Mouse (Mus musculus) heart, embryonic 16.5 days (tissue): ENCODE results near the gene BC035947. TPM values are rescaled to one million over a fixed set of nuclear protein-coding genes. Genes with fewer than 3 reads are reported as not detected.
A peak's percentile ranks its signal among the peaks of the same experiment; 100 is the strongest.
"Not testable (repeated sequence)": the region's sequence is repeated elsewhere in the genome, so short reads cannot be mapped to it uniquely, and the experiment has no call there.

Source experiments
- ATAC-seq: fragments of 200-750 bp; cut with Nextera tagmentation; replicated peaks from 2 replicates; pipeline ENCODE4 v1.8.0; 2017; ENCODE audit warnings: moderate number of reproducible peaks; ENCODE audit not compliant: insufficient read depth, low FRiP score; ENCODE audit errors: extremely low read depth
- H3K27ac ChIP-seq: fragments of 300-500 bp; sonication (generic); 2 replicates; pipeline ENCODE4 v1.5.1; 2014; ENCODE audit warnings: mild to moderate bottlenecking, low read length, control low read depth, moderate library complexity
- H3K27me3 ChIP-seq: fragments of 300-500 bp; sonication (generic); 2 replicates; pipeline ENCODE4 v1.6.1; 2014; ENCODE audit warnings: low read length, mixed read lengths; ENCODE audit not compliant: control insufficient read depth, insufficient read depth
- H3K36me3 ChIP-seq: fragments of 300-500 bp; sonication (generic); 2 replicates; pipeline ENCODE4 v1.6.1; 2014; ENCODE audit not compliant: control insufficient read depth, insufficient read depth
- H3K4me1 ChIP-seq: fragments of 300-500 bp; sonication (generic); 2 replicates; pipeline ENCODE4 v1.6.1; 2014; ENCODE audit warnings: low read length, mixed read lengths; ENCODE audit not compliant: control insufficient read depth, insufficient read depth
- H3K4me2 ChIP-seq: fragments of 300-500 bp; sonication (generic); 2 replicates; pipeline ENCODE4 v1.6.1; 2014; ENCODE audit warnings: low read depth, mild to moderate bottlenecking, control low read depth, low read length
- H3K4me3 ChIP-seq: fragments of 300-500 bp; sonication (generic); 2 replicates; pipeline ENCODE4 v1.5.1; 2014; ENCODE audit warnings: mild to moderate bottlenecking, control low read depth, low read length
- H3K9ac ChIP-seq: fragments of 300-500 bp; sonication (generic); 2 replicates; pipeline ENCODE4 v1.6.1; 2014; ENCODE audit warnings: low read length, control low read depth
- H3K9me3 ChIP-seq: fragments of 300-500 bp; sonication (generic); replicated peaks from 2 replicates; pipeline ENCODE4 v1.6.1; 2016; ENCODE audit warnings: low read length; ENCODE audit not compliant: control insufficient read depth
- WGBS: fragments of 180-500 bp; shearing (Covaris S2); extraction: QIAGEN DNeasy Blood & Tissue Kit; methylation state at CpG from one replicate; pipeline ENCODE4 v1.1.7; 2014; 5-methylcytosine and 5-hydroxymethylcytosine counted together
- polyA plus RNA-seq: library from polyadenylated mRNA; unstranded; fragments of >200 nt; fragmentation: Nextera tagmentation; extraction: Ambion mirVana; gene quantifications from 2 replicates; pipeline ENCODE4 v1.2.1, GENCODE M21; 2015

The BC035947 gene
- polyA plus RNA-seq: not detected in 2 replicates

DNA sequence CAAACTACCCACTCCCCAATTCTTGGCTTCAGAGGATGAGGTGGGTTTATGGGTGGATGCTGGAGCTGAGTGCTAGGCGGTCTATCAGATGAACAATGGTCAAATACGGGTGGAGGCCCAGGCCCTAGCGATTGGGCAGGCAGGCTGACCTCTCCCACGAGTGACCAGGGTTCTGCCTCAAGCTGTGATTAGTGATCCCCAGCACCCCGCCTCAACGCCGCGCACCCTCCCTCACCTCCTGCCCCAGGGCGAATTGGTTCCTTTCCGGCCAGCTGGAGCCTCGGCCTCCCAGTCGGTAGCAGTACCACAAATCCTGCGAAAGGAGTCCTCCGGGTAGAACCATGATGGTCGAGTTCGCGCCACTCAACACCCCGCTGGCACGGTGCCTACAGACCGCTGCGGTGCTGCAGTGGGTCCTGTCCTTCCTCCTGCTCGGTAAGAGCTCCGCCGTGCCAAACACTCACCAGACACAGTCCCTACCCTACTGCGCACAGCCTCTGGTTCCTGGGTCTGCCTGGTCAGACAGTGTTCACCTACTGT is at the start of gene BC035947:
TSS of gene BC035947 (minus strand) at position 538 of the 540 bp plus-strand sequence.
- Histone ChIP-seq H3K4me1 (peaks cover 4% of the 10 kb centered on the region), H3K27ac (no peak within 1 kb of the TSS), H3K36me3 (no peaks in the 10 kb centered on the region), H3K9me3 (no peaks in the 10 kb centered on the region), H3K9ac (peak within 1 kb of the TSS; percentile 41), H3K4me3 (peak within 1 kb of the TSS; percentile 43), H3K4me2 (peak within 1 kb of the TSS; percentile 70), H3K27me3 (peaks cover 9% of the 10 kb centered on the region; the same call in 1 of the 2 replicates)
- WGBS: 3% methylated on average over 25 of the region's 25 CpGs
- no peak; the same call in 1 of the 2 replicates for ATAC-seq

DNA sequence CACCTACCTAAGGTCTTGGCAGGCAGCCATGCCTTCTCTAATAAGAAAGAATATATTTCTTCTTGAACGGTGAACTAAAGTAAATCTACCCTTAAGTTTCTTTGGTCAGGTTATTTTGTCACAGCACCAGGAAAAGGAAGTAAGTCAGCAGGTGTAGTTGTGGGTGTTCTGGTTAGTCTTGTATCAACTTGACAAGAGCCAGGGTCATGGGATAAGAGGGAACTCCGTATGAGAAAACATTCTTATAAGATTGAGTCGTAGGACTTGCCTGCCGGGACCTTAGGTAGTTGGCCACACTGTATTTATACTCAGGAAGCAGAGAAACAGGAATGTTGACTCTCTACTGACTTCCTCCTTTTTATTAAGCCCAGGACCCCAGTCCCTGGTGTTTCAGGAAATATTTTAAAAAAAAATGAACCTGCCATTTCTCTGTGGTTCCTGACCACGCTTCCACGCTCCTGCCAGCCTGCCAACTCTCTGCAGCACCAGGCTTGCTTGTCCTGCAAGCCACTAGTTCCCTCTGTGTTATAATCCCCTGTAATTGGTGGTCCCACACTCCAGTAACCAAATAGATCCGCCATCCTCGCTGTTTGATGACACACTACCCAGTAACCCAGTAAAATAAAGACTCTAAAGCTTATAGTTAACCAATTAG is 42.2 kb upstream of the BC035947 start:
- WGBS: 53% methylated on average over 8 of the region's 8 CpGs
- no peaks in the 10 kb centered on the region for H3K36me3 ChIP-seq
- no peaks in the 10 kb centered on the region for H3K27me3 ChIP-seq
- H3K9ac ChIP-seq: no peak overlapping the region
- no peak overlapping the region for H3K27ac ChIP-seq
- H3K9me3 ChIP-seq: peaks cover 6% of the 10 kb centered on the region
- H3K4me3 ChIP-seq: no peak overlapping the region
- no peak overlapping the region for H3K4me2 ChIP-seq
- ATAC-seq: no peak
- H3K4me1 ChIP-seq: 0 out of 2 replicates have a peak, but pooled peaks cover 2% of the 10 kb centered on the region

DNA sequence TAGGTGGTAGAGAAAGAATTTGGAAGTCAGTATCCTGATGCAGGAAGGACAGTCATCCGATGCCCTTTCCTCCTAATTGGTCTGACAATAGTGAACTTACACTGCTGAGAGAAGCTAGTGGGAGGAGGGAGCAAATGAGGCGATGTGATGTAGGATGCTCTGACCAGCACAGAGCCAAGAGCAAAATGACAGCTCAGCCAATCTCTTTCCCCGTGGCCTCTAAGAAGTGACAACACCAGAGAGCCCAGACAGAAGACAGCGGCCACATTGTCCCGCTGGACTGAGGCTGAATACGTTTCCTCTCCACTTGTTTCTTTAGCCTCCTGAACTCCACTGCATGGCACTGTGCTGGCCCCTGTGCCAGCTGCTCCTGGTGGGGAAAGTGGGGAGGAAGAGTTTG is 37.0 kb upstream of the BC035947 start:
- no peak overlapping the region for H3K4me3 ChIP-seq
- 0 out of 2 replicates have a peak, but pooled peaks cover 2% of the 10 kb centered on the region for H3K4me1 ChIP-seq
- 28% methylated on average over 6 of the region's 6 CpGs for WGBS
- H3K4me2 ChIP-seq: no peak overlapping the region
- H3K9ac ChIP-seq: no peak overlapping the region
- H3K27me3 ChIP-seq: no peaks in the 10 kb centered on the region
- ATAC-seq: no peak
- H3K27ac ChIP-seq: no peak overlapping the region
- H3K9me3 ChIP-seq: no peaks in the 10 kb centered on the region
- no peaks in the 10 kb centered on the region for H3K36me3 ChIP-seq

DNA sequence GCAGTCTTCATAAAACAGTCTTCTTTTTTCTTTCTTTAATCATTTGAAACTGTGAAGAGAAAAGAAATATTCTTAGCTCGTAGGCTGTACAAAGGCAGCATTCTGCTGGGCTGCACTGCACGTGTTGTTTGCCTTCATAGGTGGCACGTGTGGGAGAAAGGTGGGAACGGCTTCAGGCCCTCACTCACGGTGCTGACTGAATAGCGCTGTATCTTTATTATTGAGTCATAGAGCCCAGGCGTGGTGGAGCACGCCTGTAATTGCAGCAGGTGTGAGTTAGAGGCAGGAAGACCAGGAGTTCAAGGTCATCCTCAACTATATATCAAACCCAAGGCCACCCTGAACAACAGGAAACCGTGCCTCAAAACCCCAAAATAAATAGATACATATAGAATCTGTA is 34.3 kb upstream of the BC035947 start:
- Histone ChIP-seq H3K4me1 (no peaks in the 10 kb centered on the region), H3K4me3 (no peak overlapping the region), H3K9ac (no peak overlapping the region), H3K36me3 (no peaks in the 10 kb centered on the region), H3K27me3 (no peaks in the 10 kb centered on the region), H3K4me2 (no peak overlapping the region), H3K27ac (no peak overlapping the region), H3K9me3 (no peaks in the 10 kb centered on the region)
- 84% methylated on average over 9 of the region's 9 CpGs for WGBS
- ATAC-seq: no peak

DNA sequence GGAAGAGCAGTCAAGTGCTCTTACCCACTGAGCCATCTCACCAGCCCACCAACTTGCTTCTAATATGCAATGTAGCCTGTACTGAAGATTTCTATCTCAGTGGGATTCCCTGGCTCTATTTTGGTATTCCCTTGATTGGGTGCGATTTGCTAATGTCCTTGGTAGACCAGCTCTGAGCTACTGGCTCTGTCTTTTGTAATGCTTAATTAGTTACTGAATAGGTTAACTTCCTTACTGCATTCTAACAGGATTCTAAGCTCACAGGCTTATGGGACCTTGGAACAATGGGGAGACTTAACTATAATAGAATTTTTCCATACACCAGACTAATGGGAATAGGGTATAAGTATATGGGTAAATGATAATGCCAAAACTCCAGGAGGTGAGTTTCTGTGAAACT is 31.7 kb upstream of the BC035947 start:
- H3K9me3 ChIP-seq, H3K4me1 ChIP-seq, H3K27me3 ChIP-seq, H3K4me3 ChIP-seq, H3K36me3 ChIP-seq, H3K9ac ChIP-seq, H3K27ac ChIP-seq, ATAC-seq, H3K4me2 ChIP-seq: not testable (repeated sequence)
- 91% methylated on average over 1 of the region's 1 CpGs for WGBS

DNA sequence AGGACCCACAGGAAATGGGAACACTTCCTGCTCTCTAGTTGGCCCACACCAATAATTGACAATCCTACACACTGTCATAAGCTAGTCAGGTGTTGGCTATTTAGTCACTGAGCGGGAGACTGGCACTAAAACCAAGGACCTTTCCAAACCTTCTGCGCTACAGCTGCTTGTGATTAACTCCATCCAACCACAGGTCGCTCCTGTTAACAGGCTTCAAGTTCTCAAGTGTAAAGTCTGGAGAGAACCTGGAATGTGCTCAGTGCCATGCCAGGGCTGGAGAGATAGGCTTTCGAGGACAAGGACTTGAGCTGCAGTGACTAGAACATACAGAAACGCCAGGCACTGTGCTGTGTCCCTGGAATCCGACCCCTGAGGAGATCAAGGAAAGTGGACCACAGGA is 27.2 kb upstream of the BC035947 start:
- 39% methylated on average over 6 of the region's 6 CpGs for WGBS
- Histone ChIP-seq H3K4me2 (no peak overlapping the region), H3K27ac (peak overlapping the region; percentile 59), H3K4me1 (peaks cover 8% of the 10 kb centered on the region), H3K36me3 (no peaks in the 10 kb centered on the region), H3K27me3 (no peaks in the 10 kb centered on the region), H3K4me3 (no peak overlapping the region), H3K9ac (no peak overlapping the region), H3K9me3 (no peaks in the 10 kb centered on the region)
- ATAC-seq: peak; percentile 32; the same call in 1 of the 2 replicates

DNA sequence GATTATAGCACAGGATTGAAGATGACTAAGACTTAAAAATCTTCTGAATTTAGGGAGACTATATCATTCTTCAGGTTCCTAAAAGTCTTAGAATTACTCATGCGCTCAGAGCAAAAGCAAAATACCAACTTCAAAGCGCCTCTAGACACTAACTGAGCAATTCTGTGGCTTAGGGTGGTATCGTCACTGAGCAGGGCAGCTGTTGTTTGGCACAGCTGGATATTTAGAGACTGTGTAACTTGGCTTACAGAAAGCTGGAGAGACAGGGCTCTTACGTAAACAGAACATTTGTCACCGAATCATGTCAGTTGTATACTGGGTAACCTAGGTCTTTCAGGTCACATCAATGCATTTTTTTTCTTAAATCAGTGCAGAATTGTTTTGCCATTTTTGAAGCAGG is 26.4 kb upstream of the BC035947 start:
- Histone ChIP-seq H3K4me3 (no peak overlapping the region), H3K4me1 (peaks cover 8% of the 10 kb centered on the region), H3K36me3 (no peaks in the 10 kb centered on the region), H3K9ac (no peak overlapping the region), H3K27ac (no peak overlapping the region), H3K9me3 (no peaks in the 10 kb centered on the region), H3K4me2 (no peak overlapping the region), H3K27me3 (no peaks in the 10 kb centered on the region)
- 74% methylated on average over 5 of the region's 5 CpGs for WGBS
- ATAC-seq: no peak

DNA sequence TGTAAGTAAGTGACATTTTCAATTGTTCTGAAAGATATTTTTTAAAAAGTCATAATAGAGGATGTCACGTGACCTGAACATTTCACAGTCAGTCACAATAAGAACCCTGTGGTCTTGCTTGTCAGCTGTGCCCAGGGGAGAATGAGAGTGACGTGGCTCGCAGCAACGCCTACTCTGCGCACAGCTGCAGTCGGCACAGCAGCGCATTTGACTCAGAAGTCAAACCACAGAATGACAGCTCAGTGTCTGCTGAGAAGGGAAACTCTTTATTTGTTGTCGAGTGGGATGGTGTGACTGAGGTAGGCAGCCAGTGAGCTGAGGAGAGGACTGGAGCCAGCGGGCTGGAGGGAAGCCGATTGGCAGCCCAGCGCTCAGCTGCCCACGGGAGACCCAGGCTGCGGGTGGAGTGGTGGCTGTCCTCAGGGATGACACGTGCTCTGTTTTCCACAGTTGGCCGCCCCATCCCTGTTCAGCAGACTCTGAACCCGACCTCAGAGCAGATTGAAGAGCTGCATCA is 25.6 kb upstream of the BC035947 start:
- Histone ChIP-seq H3K4me3 (peak overlapping the region; percentile 57), H3K4me1 (peaks cover 8% of the 10 kb centered on the region), H3K36me3 (no peaks in the 10 kb centered on the region), H3K27ac (peak overlapping the region; percentile 66), H3K4me2 (peak overlapping the region; percentile 87), H3K27me3 (no peaks in the 10 kb centered on the region), H3K9me3 (no peaks in the 10 kb centered on the region), H3K9ac (peak overlapping the region; percentile 73)
- 23% methylated on average over 16 of the region's 16 CpGs for WGBS
- peak; percentile 89 for ATAC-seq
